Comparison of ENCODE assay signal across 23 mouse cellular contexts in the genomic region with DNA sequence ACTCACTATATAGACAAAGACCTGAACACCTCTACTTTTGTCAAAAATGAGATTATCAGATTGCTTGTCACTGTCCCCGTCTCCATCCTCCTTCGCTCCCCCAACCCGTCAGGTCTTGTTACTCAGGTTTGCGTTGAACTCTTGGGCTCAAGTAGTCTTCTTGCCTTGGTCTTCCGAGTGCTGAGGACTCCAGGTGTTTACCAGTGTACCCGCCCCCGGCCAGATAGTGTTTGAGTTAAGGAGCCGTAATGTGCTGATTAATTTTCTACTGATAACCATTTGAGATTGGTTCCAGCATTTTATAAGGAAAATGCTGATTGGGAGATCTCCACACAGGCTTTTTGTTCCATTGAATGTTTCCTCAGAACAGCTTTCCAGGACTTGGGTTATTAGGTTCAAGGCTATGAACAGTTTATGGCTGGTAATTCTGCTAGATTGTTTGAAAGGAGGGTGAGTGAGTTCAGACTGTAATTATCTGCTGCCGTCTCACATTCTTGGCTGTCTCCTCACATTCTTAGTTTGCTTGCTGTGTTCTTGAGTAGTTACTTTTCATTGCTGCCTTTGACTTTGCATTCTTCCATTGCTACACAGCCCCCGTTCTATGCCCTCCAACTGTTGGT. TPM values are rescaled to one million over a fixed set of nuclear protein-coding genes. Genes with fewer than 3 reads are reported as not detected.
"Had no signal": no experiment of that assay in that cellular context is flagged by ENCODE, and none has a peak within 500 bp of the region (broad histone marks: within the 10 kb centered on the region; RNA-seq: fewer than 3 reads in every experiment).

No protein-coding gene starts in this region.

- H3K27ac ChIP-seq: lung, embryonic 15.5 days; macrophage; midbrain, embryonic 13.5 days; midbrain, embryonic 15.5 days; neural tube, embryonic 12.5 days; stomach, embryonic 15.5 days; stomach, postnatal 0 days had no signal

- H3K27me3 ChIP-seq: lung, embryonic 15.5 days; midbrain, embryonic 15.5 days; neural tube, embryonic 12.5 days; stomach, embryonic 15.5 days had no signal

- H3K4me2 ChIP-seq: lung, embryonic 15.5 days; midbrain, embryonic 11.5 days; midbrain, embryonic 13.5 days; midbrain, embryonic 15.5 days; neural tube, embryonic 12.5 days; stomach, embryonic 15.5 days had no signal

- DNase-seq: liver, postnatal 0 days; lung, adult 2 months; lung, postnatal 14 days; lung, postnatal 36 days; right cerebral cortex, postnatal 14 days; thymus, adult 2 months; thymus, postnatal 36 days had no signal

- H3K4me1 ChIP-seq: lung, embryonic 15.5 days; megakaryocyte, embryonic 14.5 days; midbrain, embryonic 13.5 days; midbrain, embryonic 15.5 days; neural tube, embryonic 12.5 days; stomach, embryonic 15.5 days had no signal

- H3K9ac ChIP-seq: liver, postnatal 0 days; lung, embryonic 15.5 days; midbrain, embryonic 13.5 days; midbrain, embryonic 15.5 days; neural tube, embryonic 12.5 days; stomach, embryonic 15.5 days had no signal

- H3K9me3 ChIP-seq: lung, embryonic 15.5 days; midbrain, embryonic 13.5 days; midbrain, embryonic 15.5 days; neural tube, embryonic 12.5 days; stomach, embryonic 15.5 days had no signal

- H3K4me3 ChIP-seq: lung, embryonic 15.5 days; megakaryocyte, embryonic 14.5 days; midbrain, embryonic 13.5 days; midbrain, embryonic 15.5 days; neural tube, embryonic 12.5 days; stomach, embryonic 15.5 days had no signal

- ATAC-seq: liver, postnatal 0 days; lung, postnatal 0 days; midbrain, embryonic 13.5 days; midbrain, embryonic 15.5 days had no signal

- H3K36me3 ChIP-seq: lung, embryonic 15.5 days; midbrain, embryonic 15.5 days; neural tube, embryonic 12.5 days; stomach, embryonic 15.5 days had no signal

RNA-seq across cellular contexts. Expression of a gene that starts 22.6 kb away (rescaled TPM):
- total RNA-seq: megakaryocyte progenitor cell, adult 5-6 weeks; midbrain, postnatal 0 days; monocyte, adult 5-6 weeks; neutrophil, adult 5-6 weeks had no signal
- polyA plus RNA-seq: macrophage; midbrain, embryonic 11.5 days; midbrain, embryonic 13.5 days; midbrain, embryonic 15.5 days; midbrain, postnatal 0 days; neural tube, embryonic 12.5 days; spleen, adult 2 months; testis, adult 2 months had no signal
